Mouse (Mus musculus) small intestine, adult 2 months (tissue): ENCODE measurements around the gene Dhdds. TPM values are rescaled to one million over a fixed set of nuclear protein-coding genes. Genes with fewer than 3 reads are reported as not detected.
"Not testable (repeated sequence)": the region's sequence is repeated elsewhere in the genome, so short reads cannot be mapped to it uniquely, and the experiment has no call there.

Experiments
- H3K27ac ChIP-seq: fragments of 200-500 bp; 2 replicates; pipeline ENCODE4 v1.5.1; 2012; ENCODE audit warnings: low read depth, low read length, control low read depth, inconsistent platforms; ENCODE audit not compliant: insufficient read depth
- H3K27me3 ChIP-seq: fragments of 200-500 bp; 2 replicates; pipeline ENCODE4 v1.6.1; 2012; ENCODE audit warnings: mild to moderate bottlenecking, moderate library complexity, low read length, inconsistent platforms; ENCODE audit not compliant: control insufficient read depth, insufficient read depth
- H3K36me3 ChIP-seq: fragments of 200-500 bp; 2 replicates; pipeline ENCODE4 v1.6.1; 2012; ENCODE audit warnings: mild to moderate bottlenecking, low read length, control low read depth, inconsistent platforms; ENCODE audit not compliant: control insufficient read depth, insufficient read depth
- H3K4me1 ChIP-seq: fragments of 200-500 bp; 2 replicates; pipeline ENCODE4 v1.6.1; 2012; ENCODE audit warnings: low read length, inconsistent platforms, mixed read lengths; ENCODE audit not compliant: control insufficient read depth, insufficient read depth, insufficient read length
- H3K4me3 ChIP-seq: fragments of 200-500 bp; 2 replicates; pipeline ENCODE4 v1.5.1; 2012; ENCODE audit warnings: low read depth, mild to moderate bottlenecking, control low read depth, inconsistent platforms, low read length, moderate library complexity
- CTCF ChIP-seq: fragments of 200-500 bp; IDR thresholded peaks from 2 replicates; pipeline ENCODE4 v1.5.1; 2012; ENCODE audit warnings: low read depth, mild to moderate bottlenecking, control low read depth, inconsistent platforms, low read length, moderate library complexity, mixed read lengths; ENCODE audit not compliant: insufficient replicate concordance, insufficient read length; ENCODE audit errors: extremely low read depth
- POLR2A ChIP-seq: fragments of 200-500 bp; IDR thresholded peaks from 2 replicates; pipeline ENCODE4 v1.6.1; 2012; ENCODE audit warnings: low read depth, mild to moderate bottlenecking, control low read depth, inconsistent platforms, low read length, moderate library complexity
- WGBS: fragments of 180-500 bp; shearing (Covaris S2); methylation state at CpG from one replicate; pipeline ENCODE4 v1.1.7; 2018; 5-methylcytosine and 5-hydroxymethylcytosine counted together
- polyA plus RNA-seq: library from polyadenylated mRNA; depleted of rRNA; stranded (reverse); fragments of >200 nt; gene quantifications from 2 replicates; pipeline ENCODE4 v1.2.3, GENCODE M21; 2012

The Dhdds gene
- polyA plus RNA-seq, 1 experiment: 16.0 TPM

DNA sequence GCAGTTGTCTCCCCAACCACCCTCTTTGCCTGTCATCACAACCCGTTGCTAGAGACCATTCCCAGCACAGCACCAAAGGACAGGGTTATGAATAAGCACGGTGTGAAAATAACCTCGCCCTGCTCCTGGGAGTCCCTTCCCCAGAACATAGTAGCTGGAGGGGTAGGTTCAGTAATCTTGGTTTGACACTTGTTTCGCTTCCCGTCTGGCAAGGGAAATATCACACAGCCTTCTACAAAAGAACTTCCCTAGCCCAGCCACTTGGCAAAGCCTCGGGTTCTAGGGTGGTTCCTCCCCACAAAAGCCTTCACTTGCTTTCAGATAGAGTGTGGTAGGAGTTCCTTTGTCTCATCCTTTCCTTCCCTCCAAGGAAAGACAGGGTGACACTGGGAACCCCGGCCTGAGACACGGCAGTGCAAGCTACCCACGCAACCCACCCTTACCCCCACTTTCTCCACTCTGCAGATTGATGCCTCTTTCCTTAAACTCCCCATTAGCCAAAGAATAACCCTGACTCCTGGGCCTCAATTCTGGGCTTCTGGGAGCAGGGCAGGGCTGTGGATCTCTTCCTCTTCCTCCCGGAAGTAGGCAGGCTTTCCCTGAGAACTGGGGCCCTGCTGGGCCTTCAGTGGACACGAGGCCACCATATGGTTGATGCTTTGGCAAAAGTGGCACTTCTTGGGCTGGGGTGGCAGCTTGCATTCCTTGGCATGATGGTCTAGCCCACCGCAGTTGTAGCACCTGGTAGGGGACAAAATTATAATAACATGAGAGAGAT lies 5.1 kb upstream of the Dhdds start:
- TF ChIP-seq POLR2A (no peak), CTCF (no peak)
- Histone ChIP-seq H3K36me3 (no peaks in the 10 kb centered on the region), H3K27ac (no peak overlapping the region), H3K4me1 (no peaks in the 10 kb centered on the region; the same call in 1 of the 2 replicates), H3K4me3 (no peak overlapping the region), H3K27me3 (no peaks in the 10 kb centered on the region)
- 78% methylated on average over 12 of the region's 12 CpGs for WGBS

DNA sequence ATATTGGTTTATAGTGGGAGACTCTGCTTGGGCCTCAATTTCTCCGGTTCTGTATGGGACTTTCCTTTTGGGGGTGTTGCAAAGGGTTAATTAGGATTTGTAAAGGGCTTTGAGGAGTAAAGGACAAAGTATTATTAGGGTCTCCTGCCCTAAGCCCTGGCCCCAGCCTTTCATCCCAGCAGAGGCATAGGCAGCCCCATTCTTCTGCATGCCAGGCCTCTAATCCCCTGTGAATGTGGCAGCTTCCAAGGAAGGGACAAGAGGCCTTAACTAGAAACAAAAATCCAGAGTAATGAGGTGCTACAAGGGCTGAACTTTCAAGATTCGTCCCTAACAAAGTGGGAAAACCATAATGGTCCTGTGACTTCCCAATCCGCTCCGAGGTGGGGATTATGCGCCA lies 2.2 kb upstream of the Dhdds start:
- H3K4me1 ChIP-seq: no peaks in the 10 kb centered on the region; the same call in 1 of the 2 replicates
- WGBS: 78% methylated on average over 5 of the region's 5 CpGs
- H3K4me3 ChIP-seq: no peak overlapping the region
- no peaks in the 10 kb centered on the region for H3K27me3 ChIP-seq
- H3K36me3 ChIP-seq: no peaks in the 10 kb centered on the region
- no peak for TF ChIP-seq CTCF
- no peak for TF ChIP-seq POLR2A
- H3K27ac ChIP-seq: no peak overlapping the region

DNA sequence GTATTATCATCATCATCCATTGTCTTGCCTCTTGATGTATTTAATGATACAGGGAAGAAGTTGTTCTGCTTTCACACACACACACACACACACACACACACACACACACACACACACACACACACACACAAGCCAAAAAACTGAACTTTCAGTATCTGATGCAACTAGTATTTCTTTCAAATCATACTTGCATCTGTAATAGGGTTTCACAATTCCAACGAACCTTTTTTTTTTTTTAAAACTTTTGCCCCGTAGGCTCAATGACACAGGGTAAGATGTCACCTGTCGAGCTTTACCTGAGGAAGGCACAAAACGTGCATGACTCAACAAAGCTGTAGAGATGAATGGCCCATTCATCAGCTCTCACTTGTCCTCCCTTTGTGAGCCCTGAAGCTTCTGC lies 1.5 kb upstream of the Dhdds start:
- no peak overlapping the region for H3K4me3 ChIP-seq
- 50% methylated on average over 4 of the region's 4 CpGs for WGBS
- H3K36me3 ChIP-seq: no peaks in the 10 kb centered on the region
- TF ChIP-seq POLR2A: no peak
- TF ChIP-seq CTCF: no peak
- H3K27me3 ChIP-seq: no peaks in the 10 kb centered on the region
- H3K27ac ChIP-seq: no peak overlapping the region
- no peaks in the 10 kb centered on the region; the same call in 1 of the 2 replicates for H3K4me1 ChIP-seq

- H3K27me3 ChIP-seq: no peaks in the 10 kb centered on the region
- no peaks in the 10 kb centered on the region for H3K36me3 ChIP-seq
- no peaks in the 10 kb centered on the region; the same call in 1 of the 2 replicates for H3K4me1 ChIP-seq
- 79% methylated on average over 10 of the region's 10 CpGs for WGBS
- no peak for TF ChIP-seq POLR2A
- TF ChIP-seq CTCF: no peak
- H3K4me3 ChIP-seq: no peak overlapping the region
- H3K27ac ChIP-seq: no peak overlapping the region
These were observed 992 bp upstream of the Dhdds start for GRCm38 (mm10) chr4:134001710-134002109.

- Histone ChIP-seq H3K27ac (no peak overlapping the region), H3K36me3 (peaks cover 36% of the 10 kb centered on the region), H3K27me3 (no peaks in the 10 kb centered on the region), H3K4me1 (no peaks in the 10 kb centered on the region; the same call in 1 of the 2 replicates), H3K4me3 (no peak overlapping the region)
- TF ChIP-seq POLR2A (no peak), CTCF (no peak)
- 74% methylated on average over 8 of the region's 8 CpGs for WGBS
These were observed 6.0 kb downstream of the Dhdds start for GRCm38 (mm10) chr4:133994697-133995096.

DNA sequence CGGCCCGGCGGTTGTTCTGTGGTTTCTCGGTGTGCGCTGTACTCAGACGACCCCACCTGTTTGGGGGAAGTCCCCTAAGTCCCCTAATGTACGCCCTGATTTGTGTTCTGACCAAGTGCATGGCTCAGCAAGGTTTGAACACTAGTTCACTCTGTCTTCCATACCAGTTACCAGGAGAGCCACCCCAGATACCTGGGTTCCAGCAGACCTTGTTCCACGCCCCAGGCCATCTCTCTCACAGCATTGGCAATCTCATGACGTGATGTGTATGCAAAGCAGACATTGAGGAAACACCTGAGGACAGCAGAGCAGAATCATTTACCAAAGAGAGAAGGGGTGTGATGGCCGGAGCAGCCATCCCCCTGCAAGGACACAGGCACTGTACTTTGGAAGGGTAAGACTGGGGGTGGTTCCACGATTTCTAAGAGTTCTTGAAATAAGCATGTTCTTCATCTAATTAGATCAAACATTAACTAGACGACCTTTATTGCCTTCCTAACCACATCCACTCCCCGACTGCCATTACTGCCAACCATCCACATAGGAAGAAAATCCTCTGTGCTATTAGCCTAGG lies 9.5 kb downstream of the Dhdds start:
- no peak overlapping the region for H3K27ac ChIP-seq
- H3K36me3 ChIP-seq: peaks cover 41% of the 10 kb centered on the region
- H3K27me3 ChIP-seq: no peaks in the 10 kb centered on the region
- H3K4me1 ChIP-seq: no peaks in the 10 kb centered on the region
- WGBS: 69% methylated on average over 13 of the region's 13 CpGs
- TF ChIP-seq CTCF (no peak), POLR2A (no peak)
- no peak overlapping the region for H3K4me3 ChIP-seq

DNA sequence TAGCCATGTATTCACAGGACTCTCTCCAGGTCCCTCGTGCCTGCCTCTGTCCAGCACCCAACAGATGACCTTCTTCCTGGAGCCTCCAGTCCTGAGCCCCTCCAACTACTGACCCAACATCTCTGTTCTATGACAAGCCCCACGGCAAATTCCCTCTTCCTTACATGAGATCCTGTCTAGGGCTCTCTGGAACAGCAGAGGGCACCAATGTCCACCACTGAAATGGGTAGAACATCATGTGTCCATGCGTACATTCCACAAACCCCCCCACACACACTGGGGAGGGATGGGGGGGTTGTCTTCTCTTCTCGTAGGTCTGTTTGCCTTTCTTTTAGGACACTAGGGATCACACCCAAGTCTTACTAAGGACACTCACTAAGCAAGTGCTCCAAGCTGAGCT lies 10.7 kb downstream of the Dhdds start:
- WGBS: 82% methylated on average over 4 of the region's 4 CpGs
- TF ChIP-seq CTCF (no peak), POLR2A (no peak)

GRCm38 (mm10) chr4:133988289-133988688 lies 12.4 kb downstream of the Dhdds start:
- H3K27me3 ChIP-seq, H3K27ac ChIP-seq, H3K4me3 ChIP-seq, H3K4me1 ChIP-seq: not testable (repeated sequence)
- WGBS: 87% methylated on average over 8 of the region's 8 CpGs
- peaks cover 28% of the 10 kb centered on the region for H3K36me3 ChIP-seq

More for the DNA sequence above, 10.7 kb downstream of the Dhdds start:
- no peaks in the 10 kb centered on the region for H3K4me1 ChIP-seq
- no peak overlapping the region for H3K4me3 ChIP-seq
- H3K27ac ChIP-seq: no peak overlapping the region
- H3K27me3 ChIP-seq: no peaks in the 10 kb centered on the region
- peaks cover 38% of the 10 kb centered on the region for H3K36me3 ChIP-seq
